Mouse (Mus musculus): Measurements from ENCODE around the gene Prkaa1. TPM values are rescaled to one million over a fixed set of nuclear protein-coding genes. Genes with fewer than 3 reads are reported as not detected.
A peak's percentile ranks its signal among the peaks of the same experiment; 100 is the strongest.

Prkaa1 gene
- polyA plus RNA-seq, 1 experiment: 3.0 TPM

DNA sequence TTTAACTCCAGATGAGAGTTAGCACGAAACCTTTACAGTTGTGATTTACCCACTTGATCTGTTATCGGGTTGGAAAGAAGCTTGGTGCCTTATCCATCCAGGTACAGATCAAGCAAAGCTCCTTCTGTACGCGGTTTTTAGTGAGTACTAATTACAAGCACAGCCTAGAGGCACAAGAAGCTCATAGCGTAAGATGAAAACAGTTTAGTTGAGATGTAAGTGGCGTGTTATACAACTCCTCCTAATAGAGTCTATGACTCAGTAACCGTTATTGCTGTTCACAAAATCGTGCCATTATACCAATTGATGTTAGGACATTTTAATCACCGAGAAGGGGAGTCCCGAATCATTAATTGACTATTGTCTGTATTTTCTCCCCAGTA, 42.6 kb downstream of the Prkaa1 start:
- no peaks in the 10 kb centered on the region for H3K27me3 ChIP-seq (ENCODE audit: control insufficient read depth, insufficient read depth, low read length)
- no peaks in the 10 kb centered on the region; the same call in none of the 2 replicates for H3K4me1 ChIP-seq (ENCODE audit: control insufficient read depth, insufficient read depth, insufficient read length)
- H3K27ac ChIP-seq (ENCODE audit: insufficient read depth, low read length): peak overlapping the region; percentile 87
- peak overlapping the region; percentile 96 for H3K4me3 ChIP-seq (ENCODE audit: extremely low read depth, insufficient read depth, insufficient read length)
- WGBS: 24% methylated on average over 10 of the region's 10 CpGs
- TF ChIP-seq POLR2A (IDR thresholded peaks at IDR 0.05; ENCODE audit: low read depth, low read length) (no peak), CTCF (IDR thresholded peaks at IDR 0.05; ENCODE audit: extremely low read depth, insufficient read depth, insufficient read length, insufficient replicate concordance) (no peak)
- H3K36me3 ChIP-seq (ENCODE audit: control insufficient read depth, insufficient read depth, low read length): peaks cover 3% of the 10 kb centered on the region; the same call in 1 of the 2 replicates
- DNase-seq (ENCODE audit: low read depth in 1 of 2, low spot score in 2 of 2): no peak

DNA sequence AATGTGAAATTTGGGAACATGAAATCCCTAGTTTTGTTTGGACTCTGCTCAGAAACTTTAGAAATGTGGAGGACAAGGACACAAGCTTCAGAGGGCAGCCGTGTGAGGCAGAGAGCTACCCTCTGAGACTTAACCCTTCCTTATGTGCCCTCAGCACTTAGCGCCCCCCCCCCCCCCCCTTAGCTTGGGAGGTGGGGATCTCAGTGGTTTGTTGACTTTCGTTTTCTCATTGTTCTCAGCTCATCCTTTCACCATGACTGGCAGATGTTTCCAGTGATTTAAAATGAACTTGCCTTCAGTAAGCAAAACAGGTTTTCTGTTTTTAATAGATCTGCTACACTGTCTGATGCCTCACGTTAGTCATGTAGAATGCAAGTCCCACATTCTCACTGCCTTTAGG, 43.5 kb downstream of the Prkaa1 start:
- 22% methylated on average over 4 of the region's 4 CpGs for WGBS
- H3K36me3 ChIP-seq (ENCODE audit: control insufficient read depth, insufficient read depth, low read length): peaks cover 6% of the 10 kb centered on the region
- H3K4me1 ChIP-seq (ENCODE audit: control insufficient read depth, insufficient read depth, insufficient read length): no peaks in the 10 kb centered on the region; the same call in none of the 2 replicates
- H3K27me3 ChIP-seq (ENCODE audit: control insufficient read depth, insufficient read depth, low read length): no peaks in the 10 kb centered on the region
- H3K4me3 ChIP-seq (ENCODE audit: extremely low read depth, insufficient read depth, insufficient read length): no peak overlapping the region
- no peak overlapping the region for H3K27ac ChIP-seq (ENCODE audit: insufficient read depth, low read length)
- TF ChIP-seq POLR2A (IDR thresholded peaks at IDR 0.05; ENCODE audit: low read depth, low read length) (no peak), CTCF (IDR thresholded peaks at IDR 0.05; ENCODE audit: extremely low read depth, insufficient read depth, insufficient read length, insufficient replicate concordance) (no peak)
- DNase-seq (ENCODE audit: low read depth in 1 of 2, low spot score in 2 of 2): no peak

DNA sequence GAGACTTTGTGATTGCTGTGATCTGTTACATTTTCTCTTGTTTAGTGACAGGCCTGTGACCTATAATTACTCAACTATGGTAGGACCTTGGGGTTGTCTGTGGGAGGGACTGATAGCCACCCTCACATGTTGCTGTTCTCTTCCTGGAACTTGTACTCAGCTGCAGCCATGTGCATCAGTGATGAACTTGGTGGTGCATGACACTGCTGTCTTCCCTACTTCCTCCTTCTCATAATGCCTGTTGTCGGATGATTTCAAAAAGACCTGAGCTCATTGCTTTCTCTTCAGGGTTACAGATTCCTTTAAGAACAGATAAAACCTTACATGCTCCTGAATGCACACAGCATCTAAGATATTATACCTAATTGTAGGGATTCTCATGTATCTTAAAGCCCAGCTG, 44.4 kb downstream of the Prkaa1 start:
- H3K27ac ChIP-seq (ENCODE audit: insufficient read depth, low read length): no peak overlapping the region
- H3K36me3 ChIP-seq (ENCODE audit: control insufficient read depth, insufficient read depth, low read length): peaks cover 10% of the 10 kb centered on the region
- peak in 1 of 2 experiments; percentile 45 for DNase-seq (ENCODE audit: low read depth in 1 of 2, low spot score in 2 of 2)
- no peak overlapping the region for H3K4me3 ChIP-seq (ENCODE audit: extremely low read depth, insufficient read depth, insufficient read length)
- 21% methylated on average over 1 of the region's 1 CpGs for whole genome bisulfite sequencing
- peaks cover 2% of the 10 kb centered on the region for H3K4me1 ChIP-seq (ENCODE audit: control insufficient read depth, insufficient read depth, insufficient read length)
- TF ChIP-seq CTCF (IDR thresholded peaks at IDR 0.05; ENCODE audit: extremely low read depth, insufficient read depth, insufficient read length, insufficient replicate concordance) (no peak), POLR2A (IDR thresholded peaks at IDR 0.05; ENCODE audit: low read depth, low read length) (no peak)
- no peaks in the 10 kb centered on the region for H3K27me3 ChIP-seq (ENCODE audit: control insufficient read depth, insufficient read depth, low read length)

DNA sequence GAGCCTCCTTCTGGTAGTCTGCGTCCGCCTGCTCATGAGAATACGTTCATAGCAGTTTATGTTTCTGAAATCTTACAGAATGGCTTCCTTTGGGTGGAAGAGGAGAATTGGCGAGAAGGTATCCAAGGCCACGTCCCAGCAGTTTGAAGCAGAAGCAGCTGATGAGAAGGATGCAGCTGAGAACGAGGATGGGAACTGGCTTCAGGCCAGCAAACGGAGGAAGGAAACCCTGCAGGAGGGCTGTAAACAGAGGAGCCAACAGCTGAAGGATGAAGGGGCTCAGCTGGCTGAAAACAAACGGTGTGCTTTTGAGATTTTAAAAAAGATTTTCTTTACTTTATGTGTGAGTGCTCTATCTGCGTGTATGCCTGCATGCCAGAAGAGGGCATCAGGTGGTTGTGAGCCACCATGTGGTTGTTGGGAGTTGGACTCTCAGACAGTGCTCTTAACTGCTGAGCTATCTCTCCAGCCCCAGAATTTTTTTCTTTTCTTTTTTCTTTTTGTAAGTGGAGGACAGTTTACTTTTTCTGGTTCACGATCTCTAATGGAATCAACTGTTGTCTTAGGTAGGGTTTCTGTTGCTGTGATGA, 45.9 kb downstream of the Prkaa1 start:
- Histone ChIP-seq H3K4me1 (ENCODE audit: control insufficient read depth, insufficient read depth, insufficient read length) (peaks cover 2% of the 10 kb centered on the region), H3K27me3 (ENCODE audit: control insufficient read depth, insufficient read depth, low read length) (no peaks in the 10 kb centered on the region)

DNA sequence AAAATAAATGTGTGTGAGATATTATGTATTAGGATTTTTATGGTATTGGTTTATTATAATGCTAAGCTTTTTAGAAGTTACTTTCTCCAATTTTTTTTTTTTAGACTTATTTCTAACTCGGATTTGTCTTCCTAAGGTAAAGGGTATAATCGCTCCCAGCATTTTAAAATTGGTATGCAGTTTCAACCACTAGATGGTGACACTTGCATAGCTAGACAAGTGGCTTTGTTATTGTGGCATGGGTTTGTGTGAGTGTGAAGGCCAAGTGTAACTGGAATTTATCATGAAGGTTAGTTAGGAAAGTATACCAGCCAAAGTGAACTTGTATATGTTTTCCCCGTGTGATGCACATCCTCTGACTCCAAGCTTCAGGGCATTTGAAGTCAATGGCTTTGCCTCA, 50.2 kb downstream of the Prkaa1 start:
- DNase-seq (ENCODE audit: low read depth in 1 of 2, low spot score in 2 of 2): no peak
- Histone ChIP-seq H3K27ac (ENCODE audit: insufficient read depth, low read length) (no peak overlapping the region), H3K4me3 (ENCODE audit: extremely low read depth, insufficient read depth, insufficient read length) (no peak overlapping the region), H3K27me3 (ENCODE audit: control insufficient read depth, insufficient read depth, low read length) (no peaks in the 10 kb centered on the region), H3K4me1 (ENCODE audit: control insufficient read depth, insufficient read depth, insufficient read length) (peaks cover 2% of the 10 kb centered on the region), H3K36me3 (ENCODE audit: control insufficient read depth, insufficient read depth, low read length) (peaks cover 19% of the 10 kb centered on the region)
- TF ChIP-seq POLR2A (IDR thresholded peaks at IDR 0.05; ENCODE audit: low read depth, low read length) (no peak), CTCF (IDR thresholded peaks at IDR 0.05; ENCODE audit: extremely low read depth, insufficient read depth, insufficient read length, insufficient replicate concordance) (peak; percentile 12; the same call in 1 of the 2 replicates)
- 73% methylated on average over 3 of the region's 3 CpGs for WGBS

More for the DNA sequence above, 45.9 kb downstream of the Prkaa1 start:
- no peak for TF ChIP-seq CTCF (IDR thresholded peaks at IDR 0.05; ENCODE audit: extremely low read depth, insufficient read depth, insufficient read length, insufficient replicate concordance)
- TF ChIP-seq POLR2A (IDR thresholded peaks at IDR 0.05; ENCODE audit: low read depth, low read length): no peak
- WGBS: 70% methylated on average over 10 of the region's 10 CpGs
- Histone ChIP-seq H3K36me3 (ENCODE audit: control insufficient read depth, insufficient read depth, low read length) (peaks cover 13% of the 10 kb centered on the region), H3K4me3 (ENCODE audit: extremely low read depth, insufficient read depth, insufficient read length) (no peak overlapping the region), H3K27ac (ENCODE audit: insufficient read depth, low read length) (no peak overlapping the region)
- no peak for DNase-seq (ENCODE audit: low read depth in 1 of 2, low spot score in 2 of 2)

DNA sequence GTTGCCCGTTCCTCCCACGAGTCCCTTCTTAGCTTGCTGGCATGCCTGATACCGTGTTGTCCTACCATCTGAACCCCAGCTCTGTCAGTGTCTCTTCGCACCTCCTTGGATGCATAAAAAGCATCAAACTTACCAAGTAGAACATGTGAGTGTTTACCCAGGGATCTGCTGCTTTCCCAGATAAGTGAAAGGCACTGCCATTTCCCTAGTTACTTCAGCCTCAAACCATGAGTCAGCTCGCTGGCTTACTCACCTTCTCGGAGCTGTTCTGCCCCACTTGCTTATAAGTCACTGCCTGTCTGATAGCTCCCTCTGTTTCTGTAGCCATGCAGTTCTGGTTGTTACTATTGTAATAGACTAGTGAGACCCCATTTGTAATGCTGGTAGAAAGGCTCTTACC, 50.8 kb downstream of the Prkaa1 start:
- WGBS: 89% methylated on average over 6 of the region's 6 CpGs
- no peaks in the 10 kb centered on the region for H3K27me3 ChIP-seq (ENCODE audit: control insufficient read depth, insufficient read depth, low read length)
- no peak for TF ChIP-seq POLR2A (IDR thresholded peaks at IDR 0.05; ENCODE audit: low read depth, low read length)
- TF ChIP-seq CTCF (IDR thresholded peaks at IDR 0.05; ENCODE audit: extremely low read depth, insufficient read depth, insufficient read length, insufficient replicate concordance): no peak
- no peak for DNase-seq (ENCODE audit: low read depth in 1 of 2, low spot score in 2 of 2)
- peaks cover 19% of the 10 kb centered on the region for H3K36me3 ChIP-seq (ENCODE audit: control insufficient read depth, insufficient read depth, low read length)
- peaks cover 2% of the 10 kb centered on the region for H3K4me1 ChIP-seq (ENCODE audit: control insufficient read depth, insufficient read depth, insufficient read length)
- H3K27ac ChIP-seq (ENCODE audit: insufficient read depth, low read length): no peak overlapping the region
- no peak overlapping the region for H3K4me3 ChIP-seq (ENCODE audit: extremely low read depth, insufficient read depth, insufficient read length)

DNA sequence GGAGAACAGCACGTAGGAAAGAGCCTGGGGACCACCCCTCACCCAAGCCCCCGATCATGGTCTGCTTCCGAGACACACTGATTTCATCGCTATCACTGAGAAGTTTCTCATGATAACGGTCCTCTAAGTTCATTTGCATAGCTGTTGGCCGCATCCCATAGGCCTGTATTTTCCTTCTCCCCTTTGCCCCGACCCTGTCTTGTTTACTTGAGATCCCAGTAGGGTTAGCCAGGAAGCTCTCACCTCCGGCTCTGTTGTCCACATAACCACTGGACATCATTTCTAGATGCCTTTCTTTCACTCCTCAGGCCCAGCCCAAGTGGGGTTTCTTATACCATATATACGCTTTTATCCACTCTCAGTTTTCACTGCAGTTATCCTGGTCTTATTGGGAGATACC, 51.3 kb downstream of the Prkaa1 start:
- WGBS: 95% methylated on average over 9 of the region's 9 CpGs
- Histone ChIP-seq H3K27me3 (ENCODE audit: control insufficient read depth, insufficient read depth, low read length) (no peaks in the 10 kb centered on the region), H3K4me3 (ENCODE audit: extremely low read depth, insufficient read depth, insufficient read length) (no peak overlapping the region), H3K36me3 (ENCODE audit: control insufficient read depth, insufficient read depth, low read length) (peaks cover 20% of the 10 kb centered on the region), H3K4me1 (ENCODE audit: control insufficient read depth, insufficient read depth, insufficient read length) (peaks cover 2% of the 10 kb centered on the region; the same call in 1 of the 2 replicates), H3K27ac (ENCODE audit: insufficient read depth, low read length) (no peak overlapping the region)
- no peak for TF ChIP-seq POLR2A (IDR thresholded peaks at IDR 0.05; ENCODE audit: low read depth, low read length)
- no peak for TF ChIP-seq CTCF (IDR thresholded peaks at IDR 0.05; ENCODE audit: extremely low read depth, insufficient read depth, insufficient read length, insufficient replicate concordance)
- DNase-seq (ENCODE audit: low read depth in 1 of 2, low spot score in 2 of 2): no peak
